Mouse (Mus musculus) cerebellum, adult 2 months (tissue): Measurements from ENCODE around the gene Gm21885. TPM values are rescaled to one million over a fixed set of nuclear protein-coding genes. Genes with fewer than 3 reads are reported as not detected.

Experiments
- DNase-seq, 2 experiments: peaks; one replicate each; pipeline ENCODE4 v3.0.0; 2021
- H3K27ac ChIP-seq: fragments of 200-500 bp; 2 replicates; pipeline ENCODE4 v1.5.1; 2012; ENCODE audit warnings: low read length, control low read depth, inconsistent platforms; ENCODE audit not compliant: insufficient read depth
- H3K27me3 ChIP-seq: fragments of 200-500 bp; 2 replicates; pipeline ENCODE4 v1.6.1; 2012; ENCODE audit warnings: inconsistent platforms, mild to moderate bottlenecking, low read length, moderate library complexity; ENCODE audit not compliant: control insufficient read depth, insufficient read depth
- H3K4me1 ChIP-seq: fragments of 200-500 bp; 2 replicates; pipeline ENCODE4 v1.6.1; 2011; ENCODE audit warnings: low read length; ENCODE audit not compliant: control insufficient read depth, insufficient read depth
- H3K4me3 ChIP-seq: fragments of 200-500 bp; replicated peaks from 2 replicates; pipeline ENCODE3; 2011; ENCODE audit warnings: mild to moderate bottlenecking, low read depth, low read length, control low read depth; ENCODE audit not compliant: insufficient read depth
- CTCF ChIP-seq: fragments of 200-500 bp; IDR thresholded peaks from 2 replicates; pipeline ENCODE4 v1.5.1; 2011; ENCODE audit warnings: low read depth, mild to moderate bottlenecking, control low read depth, low read length, moderate library complexity, borderline replicate concordance; ENCODE audit not compliant: insufficient read depth
- POLR2A ChIP-seq: fragments of 200-500 bp; IDR thresholded peaks from 2 replicates; pipeline ENCODE4 v1.6.1; 2011; ENCODE audit warnings: low read length, control low read depth, borderline replicate concordance; ENCODE audit not compliant: insufficient read depth
- WGBS: fragments of 180-500 bp; shearing (Covaris S2); methylation state at CpG from one replicate; pipeline ENCODE4 v1.1.7; 2018; 5-methylcytosine and 5-hydroxymethylcytosine counted together
- polyA plus RNA-seq: library from polyadenylated mRNA; depleted of rRNA; stranded (reverse); fragments of >200 nt; gene quantifications from 2 replicates; pipeline ENCODE4 v1.2.3, GENCODE M21; 2012

The Gm21885 gene
- polyA plus RNA-seq, 1 experiment = not detected

DNA sequence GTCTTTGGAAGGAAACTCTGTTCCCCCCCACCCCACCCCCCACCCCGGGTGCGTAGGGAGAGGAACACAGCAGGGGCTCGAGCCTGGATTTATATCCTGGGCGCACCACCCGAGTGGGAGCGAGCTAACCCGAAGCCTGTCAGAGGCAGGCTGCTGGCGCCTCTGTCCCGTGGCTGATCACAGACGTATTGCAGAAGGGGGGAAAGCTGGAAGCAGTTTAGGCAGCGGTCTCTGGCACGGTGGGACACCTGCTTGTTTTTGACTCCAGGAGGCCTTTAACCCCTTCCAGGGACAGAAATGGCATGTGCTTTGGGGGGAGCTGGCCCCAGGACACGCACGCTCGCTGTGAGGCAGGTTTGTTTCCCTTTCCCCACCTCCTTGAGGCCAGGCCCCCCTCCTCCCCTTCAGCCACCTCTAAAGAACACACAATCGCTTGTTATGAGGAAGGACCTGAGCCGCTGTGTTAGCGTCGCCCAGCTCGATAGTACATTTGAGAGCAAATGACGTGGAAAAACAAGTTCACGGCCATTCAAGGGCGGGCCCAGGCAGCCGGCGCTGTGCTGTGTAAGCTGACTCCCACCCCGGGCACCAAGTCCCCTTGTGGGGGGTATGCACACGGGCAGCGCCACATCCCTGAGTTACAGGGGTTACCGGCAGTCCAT, 38.8 kb upstream of the Gm21885 start:
- DNase-seq = peak in 1 of 2 experiments; percentile 7
- Histone ChIP-seq H3K27me3 (no peaks in the 10 kb centered on the region), H3K4me1 (peaks cover 10% of the 10 kb centered on the region), H3K27ac (no peak overlapping the region), H3K4me3 (no peak overlapping the region)
- 57% methylated on average over 29 of the region's 29 CpGs for WGBS
- TF ChIP-seq CTCF = no peak
- no peak for TF ChIP-seq POLR2A

GRCm38 (mm10) chr11:94243422-94244180, 38.1 kb upstream of the Gm21885 start:
- no peaks in the 10 kb centered on the region for H3K27me3 ChIP-seq
- DNase-seq = no peak
- H3K4me1 ChIP-seq = peaks cover 10% of the 10 kb centered on the region
- WGBS = 67% methylated on average over 15 of the region's 15 CpGs
- H3K27ac ChIP-seq = no peak overlapping the region
- no peak overlapping the region for H3K4me3 ChIP-seq
- TF ChIP-seq CTCF = no peak
- no peak for TF ChIP-seq POLR2A

DNA sequence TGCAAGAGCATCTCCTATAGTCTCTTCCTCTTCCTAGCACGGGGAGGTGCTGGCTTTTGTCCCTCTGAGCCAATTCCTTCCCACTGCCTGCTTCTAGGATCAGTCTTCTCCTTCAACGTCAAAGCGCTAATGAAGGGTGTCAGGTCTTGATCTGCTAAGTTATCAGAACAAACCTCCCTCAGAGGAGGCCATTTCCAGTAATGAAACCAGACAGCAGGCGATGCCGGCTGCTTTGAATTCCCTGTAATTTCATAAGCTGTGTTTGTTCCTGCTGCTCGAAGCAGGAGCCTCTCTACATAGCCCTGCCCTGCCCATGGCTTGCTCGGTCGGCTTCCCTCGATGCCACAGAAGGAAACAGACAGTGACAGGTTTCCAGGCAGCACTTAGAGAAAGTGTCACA, 37.3 kb upstream of the Gm21885 start:
- peak in 1 of 2 experiments; percentile 5 for DNase-seq
- H3K4me3 ChIP-seq = no peak overlapping the region
- no peak for TF ChIP-seq POLR2A
- no peak for TF ChIP-seq CTCF
- H3K4me1 ChIP-seq = peaks cover 10% of the 10 kb centered on the region
- H3K27ac ChIP-seq = no peak overlapping the region
- WGBS = 51% methylated on average over 9 of the region's 9 CpGs
- no peaks in the 10 kb centered on the region for H3K27me3 ChIP-seq

DNA sequence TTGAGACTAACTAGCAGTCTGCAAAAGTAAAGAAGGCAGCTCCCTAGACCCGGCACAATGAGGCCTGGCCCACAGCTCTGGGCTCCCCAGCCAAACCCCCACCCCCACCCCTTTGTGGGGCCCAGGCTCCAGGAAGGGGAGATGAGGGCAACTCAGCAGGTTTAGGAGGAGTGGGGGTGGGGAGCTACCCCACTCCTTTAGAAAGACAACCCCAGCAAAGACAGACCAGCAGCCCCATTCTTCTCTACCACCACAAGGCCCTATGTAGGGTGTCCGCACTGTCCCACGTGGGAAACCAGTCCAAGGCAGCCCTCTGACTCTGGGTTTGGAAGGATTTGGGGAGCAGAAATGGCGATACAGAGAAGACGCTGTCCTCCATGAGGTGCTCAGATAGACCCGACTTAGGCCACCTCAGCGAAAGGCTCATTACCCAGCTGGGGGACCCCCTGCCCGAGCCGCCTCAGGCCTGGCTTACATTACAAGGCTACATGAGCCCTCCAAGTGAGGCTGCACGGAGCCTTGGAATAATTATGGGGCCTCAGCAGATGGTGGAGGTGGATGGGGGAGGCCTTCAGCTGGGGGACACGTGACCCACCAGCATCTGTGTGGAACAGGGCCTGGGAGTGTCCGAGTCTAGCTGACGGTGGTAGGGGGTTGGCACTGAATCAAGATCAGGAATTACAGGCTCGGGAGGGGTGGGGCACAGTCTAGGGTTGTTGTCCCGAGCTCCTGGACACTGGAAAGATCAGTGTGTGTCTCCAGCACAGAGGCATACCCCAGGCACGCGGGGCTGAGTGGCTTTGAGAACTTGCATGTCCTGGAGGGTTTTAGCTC, 35.5 kb upstream of the Gm21885 start, which contains the start of gene Wfikkn2:
Gene Wfikkn2, minus strand, starts transcription at position 51 of the 834 bp plus-strand sequence.
- TF ChIP-seq POLR2A (no peak), CTCF (no peak)
- H3K27ac ChIP-seq = no peak within 1 kb of the TSS
- H3K27me3 ChIP-seq = no peaks in the 10 kb centered on the region
- WGBS = 42% methylated on average over 17 of the region's 17 CpGs
- H3K4me1 ChIP-seq = peaks cover 6% of the 10 kb centered on the region
- peak in 1 of 2 experiments; percentile 16 for DNase-seq
- H3K4me3 ChIP-seq = no peak within 1 kb of the TSS

DNA sequence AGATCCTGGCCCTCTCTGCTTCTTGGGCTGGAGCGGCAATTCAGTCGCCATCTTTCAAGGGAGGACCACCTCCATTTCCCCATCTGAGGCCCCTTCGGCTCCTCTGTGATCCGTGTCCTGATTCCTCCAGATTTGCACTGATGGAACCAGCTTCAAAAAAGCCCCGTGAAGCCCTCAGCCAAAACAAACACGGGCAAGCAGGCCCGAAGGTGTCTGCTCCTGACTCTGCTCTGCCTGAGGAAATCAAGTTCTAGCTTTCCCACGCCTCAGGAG, 34.9 kb upstream of the Gm21885 start:
- no peak for DNase-seq
- TF ChIP-seq POLR2A = no peak
- TF ChIP-seq CTCF = no peak
- Histone ChIP-seq H3K27me3 (no peaks in the 10 kb centered on the region), H3K4me3 (no peak overlapping the region), H3K4me1 (peaks cover 6% of the 10 kb centered on the region), H3K27ac (no peak overlapping the region)
- 64% methylated on average over 8 of the region's 8 CpGs for WGBS

- H3K4me3 ChIP-seq = no peak overlapping the region
- DNase-seq = no peak
- WGBS = 84% methylated on average over 9 of the region's 9 CpGs
- no peak overlapping the region for H3K27ac ChIP-seq
- TF ChIP-seq POLR2A = no peak
- no peak for TF ChIP-seq CTCF
- H3K27me3 ChIP-seq = no peaks in the 10 kb centered on the region
- no peaks in the 10 kb centered on the region for H3K4me1 ChIP-seq
These were observed 28.5 kb upstream of the Gm21885 start for GRCm38 (mm10) chr11:94253156-94253555.

- DNase-seq = no peak
- H3K4me1 ChIP-seq = no peaks in the 10 kb centered on the region
- WGBS = 91% methylated on average over 10 of the region's 10 CpGs
- no peaks in the 10 kb centered on the region for H3K27me3 ChIP-seq
- no peak overlapping the region for H3K4me3 ChIP-seq
- no peak overlapping the region for H3K27ac ChIP-seq
- no peak for TF ChIP-seq POLR2A
- TF ChIP-seq CTCF = no peak
These were observed 28.0 kb upstream of the Gm21885 start for GRCm38 (mm10) chr11:94253691-94254090.

DNA sequence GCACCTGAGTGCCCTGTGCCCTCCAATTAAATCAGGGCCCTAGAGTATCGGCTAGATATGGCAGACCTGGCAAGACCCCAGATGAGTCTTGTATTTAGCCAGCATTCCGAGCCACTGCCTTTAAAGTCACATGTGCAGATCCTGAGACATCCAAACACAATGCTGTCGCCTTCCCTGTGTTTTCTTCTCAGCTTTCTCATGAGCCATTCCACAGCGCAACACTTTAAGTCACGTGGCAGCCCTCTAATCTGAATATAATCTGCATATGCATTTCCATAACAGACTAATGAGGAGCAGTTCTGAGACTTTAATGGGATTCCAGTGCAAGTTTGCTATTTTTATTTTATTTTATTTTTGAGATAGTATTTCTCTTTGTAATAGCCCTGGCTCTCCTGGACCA, 25.9 kb upstream of the Gm21885 start:
- WGBS = 66% methylated on average over 5 of the region's 5 CpGs
- TF ChIP-seq POLR2A (no peak), CTCF (no peak)
- no peaks in the 10 kb centered on the region for H3K4me1 ChIP-seq
- no peak for DNase-seq
- no peaks in the 10 kb centered on the region for H3K27me3 ChIP-seq
- no peak overlapping the region for H3K4me3 ChIP-seq
- no peak overlapping the region for H3K27ac ChIP-seq
